ENCODE assay signal across 8 mouse cellular contexts in the genomic region with DNA sequence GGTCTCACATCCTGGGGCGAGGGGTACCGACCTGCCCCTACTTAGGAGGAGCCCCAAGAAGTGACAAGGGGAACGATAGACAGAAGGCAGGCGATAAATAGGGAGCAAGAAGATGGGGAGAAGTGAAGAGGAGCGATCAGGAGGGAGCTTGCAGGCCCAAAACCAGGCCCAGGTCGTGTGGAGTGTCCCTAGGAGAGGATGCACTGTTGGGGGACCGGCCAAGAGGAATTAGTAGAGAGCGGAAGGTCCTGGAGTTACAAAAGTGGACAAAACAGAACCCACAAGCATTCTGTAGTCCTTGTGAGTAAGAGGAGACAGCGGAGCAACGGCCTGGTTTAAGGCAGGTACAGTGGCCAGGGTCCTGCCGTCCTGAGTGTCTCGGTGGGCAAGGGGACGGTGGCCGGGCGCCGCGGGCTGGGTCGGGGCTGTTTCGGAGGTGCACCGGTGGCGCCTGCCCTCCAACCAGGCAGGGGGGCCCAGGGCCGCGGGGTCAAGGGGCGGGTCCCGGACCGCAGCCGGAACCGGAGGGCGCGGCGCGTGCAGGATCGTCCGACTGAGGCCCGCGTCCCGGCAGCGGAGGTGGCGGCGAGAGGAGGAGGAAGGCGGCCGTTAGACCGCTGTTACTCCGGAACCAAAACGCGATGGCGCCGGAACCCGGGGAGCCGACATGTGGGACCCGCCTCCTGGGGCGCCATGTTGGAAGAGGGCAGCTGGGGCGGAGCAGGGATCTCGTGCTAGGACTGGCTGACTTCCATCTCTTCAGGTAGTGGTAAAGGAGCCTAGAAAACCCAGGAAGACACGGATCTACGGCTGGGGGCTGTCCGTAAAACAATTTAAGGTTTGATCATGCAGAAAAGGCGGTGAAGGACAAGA. TPM values are rescaled to one million over a fixed set of nuclear protein-coding genes. Genes with fewer than 3 reads are reported as not detected.
DNase-seq lines count a peak whose midpoint lies in the region; ATAC-seq lines count a peak whose summit lies in the region.

A gene (minus strand): TSS at position 633 of the 873 bp plus-strand sequence.

- WGBS in forebrain, embryonic 10.5 days, result 1% methylated on average over 58 of the region's 58 CpGs
- 2% methylated on average over 58 of the region's 58 CpGs for WGBS in heart, embryonic 15.5 days
- WGBS in liver, embryonic 15.5 days (ENCODE audit: insufficient replicate concordance), result under 1% methylated on average over 58 of the region's 58 CpGs
- 2% methylated on average over 58 of the region's 58 CpGs for WGBS in neural tube, embryonic 12.5 days

- peak; percentile 85 for DNase-seq in CD8-positive naive resting alpha-beta T cell, adult 2 months (ENCODE audit: low read depth in 2 of 2, low spot score in 2 of 2)
- peak; percentile 84 for DNase-seq in c-Kit-positive CD71-negative TER-119-negative erythroid progenitor cells, embryonic 14.5 days (ENCODE audit: low read depth)
- DNase-seq in forebrain, embryonic 10.5 days (ENCODE audit: extremely low spot score, low spot score), result peak; percentile 87
- peak; percentile 94 to 95 for DNase-seq in kidney, postnatal 36 days
- DNase-seq in telencephalon, adult 2 months (ENCODE audit: low read depth, low spot score), result peak; percentile 87

- peak within 1 kb of the TSS; percentile 75 for H3K9ac ChIP-seq in heart, embryonic 15.5 days
- H3K9ac ChIP-seq in liver, embryonic 15.5 days, result peak within 1 kb of the TSS; percentile 81
- peak within 1 kb of the TSS; percentile 95 for H3K9ac ChIP-seq in neural tube, embryonic 12.5 days

- no peaks in the 10 kb centered on the region for H3K27me3 ChIP-seq in forebrain, embryonic 10.5 days (ENCODE audit: poor library complexity, severe bottlenecking)
- H3K27me3 ChIP-seq in heart, embryonic 15.5 days, result no peaks in the 10 kb centered on the region
- no peaks in the 10 kb centered on the region for H3K27me3 ChIP-seq in liver, embryonic 15.5 days
- H3K27me3 ChIP-seq in neural tube, embryonic 12.5 days (replicated peaks), result no peaks in the 10 kb centered on the region

- peak; percentile 90 for ATAC-seq in heart, embryonic 15.5 days (replicated peaks; ENCODE audit: insufficient number of reproducible peaks, insufficient read depth, low FRiP score, low read depth)
- ATAC-seq in liver, embryonic 15.5 days (ENCODE audit: insufficient read depth), result peak; percentile 93
- peak; percentile 89 for ATAC-seq in neural tube, embryonic 12.5 days (ENCODE audit: low FRiP score, low read depth)

- H3K27ac ChIP-seq in forebrain, embryonic 10.5 days, result peak within 1 kb of the TSS; percentile 98
- H3K27ac ChIP-seq in heart, embryonic 15.5 days, result peak within 1 kb of the TSS; percentile 86
- peak within 1 kb of the TSS; percentile 87 for H3K27ac ChIP-seq in liver, embryonic 15.5 days (replicated peaks)
- H3K27ac ChIP-seq in neural tube, embryonic 12.5 days, result peak within 1 kb of the TSS; percentile 77

- peaks cover 21% of the 10 kb centered on the region for H3K36me3 ChIP-seq in forebrain, embryonic 10.5 days (replicated peaks)
- H3K36me3 ChIP-seq in heart, embryonic 15.5 days, result 0 out of 2 replicates have a peak, but pooled peaks cover 3% of the 10 kb centered on the region
- H3K36me3 ChIP-seq in liver, embryonic 15.5 days (replicated peaks), result 0 out of 2 replicates have a peak, but pooled peaks cover 12% of the 10 kb centered on the region
- peaks cover 4% of the 10 kb centered on the region; the same call in 1 of the 2 replicates for H3K36me3 ChIP-seq in neural tube, embryonic 12.5 days

- H3K4me1 ChIP-seq in forebrain, embryonic 10.5 days, result peaks cover 40% of the 10 kb centered on the region
- H3K4me1 ChIP-seq in heart, embryonic 15.5 days (replicated peaks), result peaks cover 44% of the 10 kb centered on the region
- peaks cover 42% of the 10 kb centered on the region for H3K4me1 ChIP-seq in liver, embryonic 15.5 days (replicated peaks)
- H3K4me1 ChIP-seq in neural tube, embryonic 12.5 days, result peaks cover 29% of the 10 kb centered on the region

- H3K4me3 ChIP-seq in forebrain, embryonic 10.5 days, result peak within 1 kb of the TSS; percentile 90
- peak within 1 kb of the TSS; percentile 66 for H3K4me3 ChIP-seq in heart, embryonic 15.5 days
- peak within 1 kb of the TSS; percentile 88 for H3K4me3 ChIP-seq in liver, embryonic 15.5 days (replicated peaks)
- peak within 1 kb of the TSS; percentile 89 for H3K4me3 ChIP-seq in neural tube, embryonic 12.5 days

- H3K9me3 ChIP-seq in forebrain, embryonic 10.5 days, result no peaks in the 10 kb centered on the region
- no peaks in the 10 kb centered on the region for H3K9me3 ChIP-seq in heart, embryonic 15.5 days (replicated peaks)
- H3K9me3 ChIP-seq in liver, embryonic 15.5 days (replicated peaks), result no peaks in the 10 kb centered on the region
- no peaks in the 10 kb centered on the region for H3K9me3 ChIP-seq in neural tube, embryonic 12.5 days

- H3K4me2 ChIP-seq in heart, embryonic 15.5 days, result peak within 1 kb of the TSS; percentile 87
- peak within 1 kb of the TSS; percentile 82 for H3K4me2 ChIP-seq in liver, embryonic 15.5 days
- H3K4me2 ChIP-seq in neural tube, embryonic 12.5 days (replicated peaks), result peak within 1 kb of the TSS; percentile 92

RNA-seq across cellular contexts. Expression of the gene that starts here (rescaled TPM):
- polyA plus RNA-seq in forebrain, embryonic 10.5 days (2016; fragmentation: Nextera tagmentation; extraction: Ambion mirVana), result 33.8 and 34.2 TPM in 2 replicates
- polyA plus RNA-seq in heart, embryonic 15.5 days (2015; fragmentation: Nextera tagmentation; extraction: Ambion mirVana), result 24.5 and 29.4 TPM in 2 replicates
- 9.2 and 9.4 TPM in 2 replicates for polyA plus RNA-seq in liver, embryonic 15.5 days (2015; fragmentation: Nextera tagmentation; extraction: Ambion mirVana)
- 45.0 and 45.9 TPM in 2 replicates for polyA plus RNA-seq in neural tube, embryonic 12.5 days (2016; fragmentation: Nextera tagmentation; extraction: Ambion mirVana)

Comparison
In these comparisons a context has a peak if more than half of its experiments do, and no peak if none do; other contexts are left out.
1. Peak in every context shown above with its lines: DNase-seq, ATAC-seq, H3K4me3 ChIP-seq and H3K27ac ChIP-seq.